Mouse (Mus musculus): ENCODE data around the gene Ccdc74a. TPM values are rescaled to one million over a fixed set of nuclear protein-coding genes. Genes with fewer than 3 reads are reported as not detected.

Ccdc74a gene
- total and polyA plus RNA-seq, 3 experiments, result 1.9 to 4.6 TPM; not detected in 1

- DNase-seq (ENCODE audit: low read depth, low spot score), result peak; percentile 87
- Histone ChIP-seq H3K27ac (ENCODE audit: control insufficient read depth, low read depth, low read length) (no peak overlapping the region), H3K9ac (ENCODE audit: control insufficient read depth, low read depth, low read length, poor library complexity, severe bottlenecking) (peak overlapping the region; percentile 53), H3K9me3 (replicated peaks; ENCODE audit: insufficient read depth, low read length) (no peaks in the 10 kb centered on the region), H3K36me3 (ENCODE audit: control insufficient read depth in 1 of 2, insufficient read depth in 2 of 2, low read length in 2 of 2) (peaks cover 5 to 10% of the 10 kb centered on the region in 2 experiments), H3K79me2 (ENCODE audit: control insufficient read depth, insufficient read depth, low read length, poor library complexity) (peaks cover 13% of the 10 kb centered on the region), H3K4me3 (ENCODE audit: control insufficient read depth in 1 of 2, insufficient read depth in 1 of 2, low read depth in 2 of 2, low read length in 2 of 2) (peak overlapping the region; percentile 43 to 45; a peak in 3 of 4 replicates), H3K4me1 (ENCODE audit: control insufficient read depth in 1 of 2, insufficient read depth in 2 of 2, low read length in 2 of 2) (peaks cover 3 to 10% of the 10 kb centered on the region in 2 experiments; a peak in 3 of 4 replicates), H3K27me3 (ENCODE audit: control insufficient read depth in 1 of 2, insufficient read depth in 2 of 2, low read length in 2 of 2) (no peaks in the 10 kb centered on the region)
- TF ChIP-seq GATA1 (IDR thresholded peaks at IDR 0.05; ENCODE audit: low read depth, low read length) (no peak), HCFC1 (IDR thresholded peaks at IDR 0.05; ENCODE audit: low read depth, low read length) (peak; percentile 59; the same call in 1 of the 2 replicates), MXI1 (IDR thresholded peaks at IDR 0.05; ENCODE audit: low read depth, low read length) (peak; percentile 42; the same call in 1 of the 2 replicates), SMC3 (IDR thresholded peaks at IDR 0.05; ENCODE audit: low read depth, low read length) (peak; percentile 57), CTCF (IDR thresholded peaks at IDR 0.05 in 2 of 3, conservative IDR thresholded peaks at IDR 0.05 in 1 of 3; ENCODE audit: control insufficient read depth in 1 of 3, insufficient read depth in 1 of 3, low read depth in 2 of 3, low read length in 3 of 3, poor library complexity in 1 of 3, severe bottlenecking in 1 of 3) (peak; percentile 83 to 98 (median 97)), RCOR1 (IDR thresholded peaks at IDR 0.05; ENCODE audit: low read depth, low read length) (peak; percentile 55; the same call in 1 of the 2 replicates), SIN3A (IDR thresholded peaks at IDR 0.05; ENCODE audit: low read length) (0 out of 2 replicates have a peak, but pooled peaks have one; percentile 56), BHLHE40 (IDR thresholded peaks at IDR 0.05; ENCODE audit: borderline replicate concordance, low read depth, low read length) (peak; percentile 33; the same call in 1 of the 2 replicates), ZC3H11A (IDR thresholded peaks at IDR 0.05; ENCODE audit: low read depth, low read length) (peak; percentile 27; the same call in 1 of the 2 replicates), MAX (IDR thresholded peaks at IDR 0.05; ENCODE audit: low read length) (no peak), ZNF384 (IDR thresholded peaks at IDR 0.05; ENCODE audit: low read depth, low read length) (0 out of 2 replicates have a peak, but pooled peaks have one; percentile 11), POLR2AphosphoS5 (IDR thresholded peaks at IDR 0.05; ENCODE audit: borderline replicate concordance, low read depth, low read length) (no peak), RAD21 (IDR thresholded peaks at IDR 0.05; ENCODE audit: low read depth, low read length) (peak; percentile 35), MYB (IDR thresholded peaks at IDR 0.05; ENCODE audit: low read depth, low read length) (no peak)
Observed at GRCm38 (mm10) chr16:17617922-17618565, 28.2 kb upstream of the Ccdc74a start.

GRCm38 (mm10) chr16:17619198-17620105 is 26.8 kb upstream of the Ccdc74a start, which contains the start of gene Smpd4:
Gene Smpd4 (plus strand): TSS chr16:17619354.
- Histone ChIP-seq H3K27me3 (ENCODE audit: control insufficient read depth in 1 of 2, insufficient read depth in 2 of 2, low read length in 2 of 2) (no peaks in the 10 kb centered on the region), H3K9me3 (replicated peaks; ENCODE audit: insufficient read depth, low read length) (no peaks in the 10 kb centered on the region), H3K4me3 (ENCODE audit: control insufficient read depth in 1 of 2, insufficient read depth in 1 of 2, low read depth in 2 of 2, low read length in 2 of 2) (peak within 1 kb of the TSS; percentile 68 to 100), H3K79me2 (ENCODE audit: control insufficient read depth, insufficient read depth, low read length, poor library complexity) (peaks cover 13% of the 10 kb centered on the region), H3K4me1 (ENCODE audit: control insufficient read depth in 1 of 2, insufficient read depth in 2 of 2, low read length in 2 of 2) (peaks cover 3 to 10% of the 10 kb centered on the region in 2 experiments; a peak in 3 of 4 replicates), H3K9ac (ENCODE audit: control insufficient read depth, low read depth, low read length, poor library complexity, severe bottlenecking) (peak within 1 kb of the TSS; percentile 97), H3K27ac (ENCODE audit: control insufficient read depth, low read depth, low read length) (peak within 1 kb of the TSS; percentile 41), H3K36me3 (ENCODE audit: control insufficient read depth in 1 of 2, insufficient read depth in 2 of 2, low read length in 2 of 2) (peaks cover 6 to 10% of the 10 kb centered on the region in 2 experiments)
- peak; percentile 93 for DNase-seq (ENCODE audit: low read depth, low spot score)
- TF ChIP-seq E2F4 (IDR thresholded peaks at IDR 0.05; ENCODE audit: borderline replicate concordance, low read depth, low read length) (peak; percentile 99), CHD2 (IDR thresholded peaks at IDR 0.05; ENCODE audit: low read length) (no peak), ELF1 (IDR thresholded peaks at IDR 0.05; ENCODE audit: low read depth, low read length) (no peak), BHLHE40 (IDR thresholded peaks at IDR 0.05; ENCODE audit: borderline replicate concordance, low read depth, low read length) (no peak), HCFC1 (IDR thresholded peaks at IDR 0.05; ENCODE audit: low read depth, low read length) (peak; percentile 90), MAX (IDR thresholded peaks at IDR 0.05; ENCODE audit: low read length) (peak; percentile 44; the same call in 1 of the 2 replicates), NELFE (IDR thresholded peaks at IDR 0.05; ENCODE audit: low read depth, low read length) (peak; percentile 61), MXI1 (IDR thresholded peaks at IDR 0.05; ENCODE audit: low read depth, low read length) (peak; percentile 95), POLR2A (IDR thresholded peaks at IDR 0.05; ENCODE audit: control insufficient read depth in 1 of 2, insufficient read depth in 1 of 2, low read depth in 1 of 2, low read length in 2 of 2, poor library complexity in 1 of 2) (peak; percentile 62 to 81; a peak in 2 of 4 replicates), TCF12 (IDR thresholded peaks at IDR 0.05; ENCODE audit: low read depth, low read length) (0 out of 2 replicates have a peak, but pooled peaks have one; percentile 40), SIN3A (IDR thresholded peaks at IDR 0.05; ENCODE audit: low read length) (peak; percentile 98), TBP (IDR thresholded peaks at IDR 0.05; ENCODE audit: low read depth, low read length) (peak; percentile 54; the same call in 1 of the 2 replicates)
